Mouse (Mus musculus) kidney, postnatal 10 days (tissue): ENCODE measurements around the gene Opn4.
A peak's percentile ranks its signal among the peaks of the same experiment; 100 is the strongest.

Experiments used
- DNase-seq: peaks from one replicate; pipeline ENCODE4 v3.0.0; 2021; ENCODE audit warnings: mixed read lengths

Gene Opn4

DNA sequence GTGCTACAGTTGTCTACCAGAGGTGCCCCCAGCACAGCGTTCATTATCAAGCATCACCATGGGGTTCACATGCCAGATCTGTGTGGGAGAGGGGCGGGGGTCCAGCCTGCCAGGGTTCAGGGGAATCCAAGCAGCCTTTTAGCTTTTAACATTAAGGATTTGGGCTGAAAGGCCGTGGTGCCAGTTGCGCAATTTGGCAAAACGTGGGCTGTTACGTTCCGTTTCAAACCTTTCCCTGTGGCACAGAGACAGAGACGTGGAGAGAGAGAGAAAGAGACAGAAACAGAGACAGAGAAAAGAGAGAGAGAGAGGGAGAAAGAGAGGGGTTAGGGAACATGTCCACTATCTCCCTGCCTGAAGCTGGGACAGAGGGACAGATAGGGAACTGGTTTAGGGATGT, 38.3 kb downstream of the Opn4 start:
- DNase-seq = no peak

DNA sequence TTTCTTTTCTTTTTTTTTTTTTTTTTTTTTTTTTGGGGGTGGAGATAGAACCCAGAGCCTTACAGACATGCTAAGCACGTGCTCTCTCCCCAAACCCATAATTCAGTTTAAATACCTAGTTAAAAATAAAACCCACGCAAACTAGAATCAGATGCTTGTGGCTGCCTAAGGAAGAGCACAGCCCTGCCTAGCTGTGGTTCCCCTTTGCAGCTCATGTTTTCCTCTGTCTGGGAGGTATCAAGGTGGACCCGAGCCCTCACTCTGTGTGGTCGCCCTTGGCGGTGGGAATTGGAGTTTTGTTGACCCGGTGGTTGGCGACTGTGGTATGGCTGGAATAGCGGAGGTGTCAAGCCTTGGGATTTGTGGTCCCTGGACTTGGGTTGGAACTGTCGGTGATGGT, 41.0 kb downstream of the Opn4 start:
- DNase-seq = no peak

DNA sequence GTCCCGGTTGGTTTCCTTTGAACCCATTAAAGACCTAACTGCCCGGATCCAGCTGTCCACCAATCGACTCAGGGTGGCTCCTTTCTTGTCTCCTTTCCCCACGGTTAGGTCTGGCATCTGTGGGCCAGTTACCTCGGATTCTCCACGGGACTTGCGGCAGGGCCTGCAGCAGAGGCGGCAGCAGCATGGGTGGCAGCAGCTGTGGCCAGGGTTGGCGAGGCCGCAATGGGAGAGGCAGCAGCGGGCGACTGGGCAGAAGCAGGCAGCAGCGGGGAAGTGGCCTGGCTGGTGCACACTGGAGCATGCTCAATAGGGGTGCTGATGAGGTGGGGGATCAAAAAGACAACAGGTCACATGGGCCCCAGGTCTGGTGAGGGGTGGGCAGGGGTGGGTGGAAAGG, 44.7 kb downstream of the Opn4 start:
- no peak for DNase-seq

DNA sequence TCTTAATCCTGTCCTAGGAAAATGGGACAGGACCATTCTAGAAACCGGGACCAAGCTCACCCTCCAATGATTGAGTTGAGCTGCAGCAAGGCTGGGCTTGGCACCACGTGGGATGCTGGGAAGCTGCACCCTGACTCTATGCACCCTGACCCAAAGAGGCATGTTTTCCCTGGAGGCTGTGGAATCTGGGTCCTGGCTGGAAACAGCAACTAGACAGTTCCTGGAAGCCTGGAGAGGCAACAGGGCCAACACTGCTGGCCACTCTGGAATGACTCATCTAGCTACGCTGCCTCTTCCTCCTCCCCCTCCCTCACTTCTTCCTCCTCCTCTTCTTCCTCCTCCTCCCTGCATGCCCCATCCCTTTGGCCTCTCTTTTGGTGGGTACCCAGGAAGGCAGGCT, 45.9 kb downstream of the Opn4 start:
- peak; percentile 49 for DNase-seq

DNA sequence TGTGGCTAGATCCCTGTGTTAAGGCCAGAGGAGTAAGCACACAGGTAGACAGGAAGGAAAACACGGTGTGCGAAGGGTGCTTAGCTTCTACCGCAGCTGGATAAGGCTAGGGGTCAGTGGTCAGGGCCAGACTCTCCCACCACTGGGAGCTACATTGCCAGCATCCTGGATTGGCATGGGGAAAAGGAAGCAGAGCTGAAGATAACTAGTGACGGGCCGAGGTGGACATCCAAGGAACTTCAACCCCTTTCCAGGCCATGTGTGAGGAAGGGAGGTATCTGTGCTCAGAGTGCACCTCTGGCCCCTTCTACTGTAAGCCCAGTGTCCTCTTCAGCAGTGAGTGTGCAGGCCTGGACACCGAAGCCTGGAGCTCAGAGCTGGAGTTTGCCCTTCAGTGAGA, 46.5 kb downstream of the Opn4 start:
- no peak for DNase-seq

DNA sequence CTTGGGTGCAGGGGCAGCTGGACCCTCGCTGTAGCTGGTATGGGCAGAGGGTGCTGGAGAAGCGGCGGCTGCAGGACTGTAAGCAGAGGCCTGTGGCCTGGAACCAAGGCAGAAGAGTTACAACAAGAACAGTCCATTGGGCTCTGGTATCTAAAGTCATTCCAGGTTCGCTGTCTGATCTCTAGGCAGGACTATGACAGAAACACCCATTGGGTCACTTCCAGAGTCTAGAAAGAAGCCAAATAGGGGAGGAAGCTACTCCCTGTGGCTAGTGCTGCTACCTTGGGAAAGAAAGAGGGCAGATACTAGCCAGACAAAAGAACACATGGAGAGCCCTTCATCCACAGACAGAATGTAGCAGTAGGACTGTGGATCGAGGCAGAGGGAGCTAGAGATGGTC, 47.7 kb downstream of the Opn4 start:
- no peak for DNase-seq

DNA sequence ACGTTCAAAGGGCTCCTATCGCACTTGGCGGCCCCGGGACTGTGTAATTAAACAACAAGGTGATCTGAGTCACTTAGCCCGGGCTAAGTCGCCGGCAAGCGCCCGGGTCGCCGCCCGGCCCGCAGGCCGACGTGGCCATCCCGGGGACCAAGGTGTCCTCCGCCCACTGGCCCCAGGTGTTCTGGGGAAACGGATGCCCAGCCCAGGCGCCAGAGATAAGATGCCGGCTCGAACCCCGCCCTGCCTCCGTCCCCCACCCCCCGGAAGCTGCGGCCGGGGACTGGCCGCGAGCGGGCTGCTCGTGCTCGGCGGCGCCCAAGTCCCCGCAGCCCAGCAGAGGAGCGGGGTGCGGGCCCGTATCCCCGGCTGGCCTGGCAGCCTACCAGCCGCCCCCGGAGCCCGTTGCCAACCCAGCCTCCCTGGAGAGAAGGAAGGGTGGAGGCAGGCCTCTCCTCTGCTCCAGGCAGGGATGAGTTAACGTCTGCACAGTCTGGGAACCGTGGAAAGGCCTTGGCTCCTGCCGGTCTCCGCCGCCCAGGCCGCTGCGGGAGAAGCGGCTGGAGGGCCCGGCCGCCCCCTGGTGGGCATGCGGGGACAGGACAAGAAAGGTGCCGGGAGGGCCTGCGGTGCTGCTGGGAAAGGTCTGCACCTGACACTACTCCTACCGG, 50.8 kb downstream of the Opn4 start:
- peak; percentile 90 for DNase-seq

DNA sequence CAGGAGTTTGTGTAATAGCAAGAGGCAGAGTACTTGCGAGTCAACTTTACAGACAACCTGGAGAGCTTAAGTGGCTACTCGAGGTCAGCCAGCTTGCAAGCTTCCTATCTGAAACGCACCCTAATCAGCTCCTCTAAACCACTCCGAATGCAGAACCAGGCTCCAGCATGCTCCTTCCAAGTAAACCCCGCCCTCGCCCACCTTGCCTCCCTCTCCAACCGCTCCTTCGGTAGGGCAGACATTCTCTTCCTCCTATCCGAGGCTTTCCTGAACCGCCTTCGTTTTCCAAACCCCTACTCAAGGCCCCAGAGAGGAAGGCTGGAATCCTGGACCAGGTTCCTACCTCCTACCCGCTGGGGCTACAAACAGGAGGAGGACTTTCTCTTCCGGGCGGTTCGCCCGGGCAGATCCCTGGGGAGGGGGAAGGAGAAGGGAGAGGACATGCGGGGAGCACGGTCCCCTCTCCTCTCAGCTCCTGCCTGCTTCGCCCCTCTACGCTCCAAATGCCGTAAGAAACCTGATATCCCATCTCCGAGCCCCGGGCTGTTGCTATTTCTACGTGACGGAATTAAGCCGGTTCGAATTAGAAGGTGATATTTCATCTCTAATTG, 51.4 kb downstream of the Opn4 start:
- peak; percentile 61 for DNase-seq

DNA sequence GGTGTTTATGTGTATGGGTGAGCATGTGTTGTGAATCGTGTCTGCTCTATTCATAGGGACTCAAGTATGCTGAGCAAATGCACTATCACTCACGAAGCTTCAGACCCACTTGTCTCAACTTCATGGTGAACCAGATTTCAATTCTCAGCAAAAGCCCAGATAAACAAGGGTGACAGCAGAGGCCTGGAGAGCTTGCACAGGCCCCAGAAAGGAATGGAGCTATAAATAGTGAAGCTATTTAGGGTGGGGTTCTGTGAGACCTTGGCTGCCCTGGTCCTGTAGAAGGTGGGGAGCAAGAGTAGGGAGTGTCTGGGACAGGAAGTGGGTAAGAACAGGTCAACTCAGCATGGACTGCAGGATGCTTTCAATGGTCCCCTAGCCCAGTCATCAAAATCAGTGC, 55.4 kb downstream of the Opn4 start:
- DNase-seq = no peak

DNA sequence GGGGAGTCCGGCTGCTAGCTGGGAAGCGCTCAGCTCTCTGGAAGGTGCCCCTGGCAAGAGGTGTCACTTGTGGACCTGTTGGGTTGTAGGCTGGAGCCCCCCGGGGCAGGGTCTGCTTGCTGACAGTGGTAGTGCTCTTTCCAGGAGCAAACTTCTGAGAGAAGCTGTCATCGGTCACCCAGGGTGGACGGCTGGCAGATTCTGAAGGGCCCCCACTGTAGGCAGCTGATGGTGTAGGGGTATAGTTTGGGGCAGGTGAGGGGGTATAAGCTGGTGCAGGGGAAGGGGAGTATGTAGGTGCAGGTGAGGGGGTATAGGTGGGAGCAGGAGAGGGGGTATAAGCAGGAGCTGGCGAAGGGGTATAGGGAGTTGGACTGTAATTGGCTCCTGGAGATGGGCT, 55.9 kb downstream of the Opn4 start:
- no peak for DNase-seq

DNA sequence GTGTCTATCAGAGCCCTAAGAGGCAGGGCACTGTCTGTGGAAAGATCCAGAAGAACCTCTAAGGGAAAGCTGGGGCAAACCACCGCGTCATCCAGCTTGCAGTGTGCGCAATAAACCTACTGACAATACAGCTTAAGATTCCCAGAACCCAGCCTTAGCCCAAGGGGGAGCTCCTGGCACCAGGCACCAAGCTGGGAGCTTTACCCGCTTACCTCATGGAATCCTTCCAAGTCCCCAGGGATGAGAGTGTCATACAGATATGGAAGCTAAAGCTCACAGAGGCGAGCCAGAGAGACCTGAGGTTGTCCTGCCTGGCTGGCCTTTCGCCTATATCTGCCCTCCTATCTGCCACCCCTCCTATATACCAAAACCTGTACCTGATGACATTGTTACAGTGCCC, 56.3 kb downstream of the Opn4 start:
- no peak for DNase-seq

DNA sequence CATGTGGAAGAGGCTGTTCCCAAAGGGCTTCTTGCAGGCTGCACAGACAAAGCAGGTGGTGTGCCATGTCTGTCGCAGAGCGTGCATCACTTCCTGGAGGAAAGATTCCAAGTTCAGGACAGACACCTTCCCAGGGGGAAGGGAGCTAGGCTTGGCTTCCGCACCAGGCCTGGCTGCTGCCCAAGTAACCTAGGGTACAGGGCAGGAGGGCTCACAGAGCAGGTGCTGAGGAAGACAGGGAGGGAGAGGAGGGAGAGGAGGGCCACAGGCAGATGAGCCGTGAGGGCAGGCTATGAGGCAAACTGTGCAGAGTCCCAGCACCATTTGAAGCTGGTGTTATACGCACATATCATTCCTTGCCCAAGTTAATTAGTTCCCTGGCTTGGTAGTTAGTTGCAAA, 58.0 kb downstream of the Opn4 start:
- no peak for DNase-seq

DNA sequence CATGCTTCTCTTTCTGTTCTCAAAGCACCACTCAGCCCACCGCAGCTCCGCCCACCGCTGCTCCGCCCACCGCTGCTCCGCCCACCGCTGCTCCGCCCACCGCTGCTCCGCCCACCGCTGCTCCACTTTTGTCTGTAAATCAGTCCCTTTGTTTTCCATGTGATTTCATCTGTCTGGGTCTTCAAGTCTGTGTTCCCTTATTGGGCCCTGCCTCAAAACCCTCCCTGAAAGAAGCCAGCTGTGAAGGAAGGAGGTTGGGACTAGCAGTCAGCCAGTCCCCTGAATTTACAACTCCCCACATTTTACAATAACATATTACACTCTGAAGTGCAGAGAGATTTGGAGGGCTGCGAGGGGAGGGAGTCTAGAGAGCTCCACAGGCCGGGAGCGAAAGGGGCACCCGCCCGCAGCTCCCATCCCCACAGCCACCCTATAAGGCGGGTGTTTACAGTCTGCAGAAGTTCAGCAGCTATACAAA, 59.2 kb downstream of the Opn4 start:
- DNase-seq = peak; percentile 85
